Mouse (Mus musculus): ENCODE data around the gene Abhd17b. TPM values are rescaled to one million over a fixed set of nuclear protein-coding genes. Genes with fewer than 3 reads are reported as not detected.
"Not testable (repeated sequence)": the region's sequence is repeated elsewhere in the genome, so short reads cannot be mapped to it uniquely, and the experiment has no call there.

Gene Abhd17b
- polyA plus RNA-seq, 1 experiment from 2014 or later, result 55.3 TPM

- Histone ChIP-seq H3K4me3 (ENCODE audit: low read depth, low read length) (no peak overlapping the region), H3K4me2 (no peak overlapping the region), H3K9me3 (ENCODE audit: control insufficient read depth, low read length) (no peaks in the 10 kb centered on the region), H3K9ac (ENCODE audit: low read length) (no peak overlapping the region), H3K27me3 (ENCODE audit: control insufficient read depth, insufficient read depth, low read length) (no peaks in the 10 kb centered on the region), H3K4me1 (ENCODE audit: control insufficient read depth, insufficient read depth, low read length) (no peaks in the 10 kb centered on the region), H3K36me3 (ENCODE audit: control insufficient read depth, insufficient read depth, low read length) (no peaks in the 10 kb centered on the region), H3K27ac (ENCODE audit: low read depth, low read length) (no peak overlapping the region)
- no peak for ATAC-seq (ENCODE audit: low FRiP score)
- 94% methylated on average over 4 of the region's 4 CpGs for WGBS
- DNase-seq (ENCODE audit: low spot score, missing footprints), result no peak
Measured at GRCm38 (mm10) chr19:21624148-21624535, 28.8 kb upstream of the Abhd17b start.

GRCm38 (mm10) chr19:21626271-21626988 is 26.6 kb upstream of the Abhd17b start:
- Histone ChIP-seq H3K27me3 (ENCODE audit: control insufficient read depth, insufficient read depth, low read length) (no peaks in the 10 kb centered on the region), H3K4me3 (ENCODE audit: low read depth, low read length) (no peak overlapping the region), H3K27ac (ENCODE audit: low read depth, low read length) (no peak overlapping the region), H3K4me2 (no peak overlapping the region), H3K9ac (ENCODE audit: low read length) (no peak overlapping the region), H3K4me1 (ENCODE audit: control insufficient read depth, insufficient read depth, low read length) (no peaks in the 10 kb centered on the region), H3K36me3 (ENCODE audit: control insufficient read depth, insufficient read depth, low read length) (no peaks in the 10 kb centered on the region), H3K9me3 (ENCODE audit: control insufficient read depth, low read length) (no peaks in the 10 kb centered on the region)
- DNase-seq (ENCODE audit: low spot score, missing footprints) (no peak), ATAC-seq (ENCODE audit: low FRiP score) (no peak)
- 87% methylated on average over 6 of the region's 6 CpGs for WGBS

GRCm38 (mm10) chr19:21628440-21628839 is 24.5 kb upstream of the Abhd17b start:
- H3K27ac ChIP-seq (ENCODE audit: low read depth, low read length); DNase-seq (ENCODE audit: low spot score, missing footprints); H3K27me3 ChIP-seq (ENCODE audit: control insufficient read depth, insufficient read depth, low read length); H3K36me3 ChIP-seq (ENCODE audit: control insufficient read depth, insufficient read depth, low read length); H3K9me3 ChIP-seq (ENCODE audit: control insufficient read depth, low read length); ATAC-seq (ENCODE audit: low FRiP score); H3K9ac ChIP-seq (ENCODE audit: low read length); H3K4me1 ChIP-seq (ENCODE audit: control insufficient read depth, insufficient read depth, low read length); H3K4me3 ChIP-seq (ENCODE audit: low read depth, low read length); H3K4me2 ChIP-seq: not testable (repeated sequence)
- WGBS, result 74% methylated on average over 8 of the region's 11 CpGs

GRCm38 (mm10) chr19:21629030-21629429 is 24.0 kb upstream of the Abhd17b start:
- no peak for ATAC-seq (ENCODE audit: low FRiP score)
- 84% methylated on average over 1 of the region's 1 CpGs for WGBS
- Histone ChIP-seq H3K4me1 (ENCODE audit: control insufficient read depth, insufficient read depth, low read length) (no peaks in the 10 kb centered on the region), H3K9me3 (ENCODE audit: control insufficient read depth, low read length) (no peaks in the 10 kb centered on the region), H3K4me3 (ENCODE audit: low read depth, low read length) (no peak overlapping the region), H3K4me2 (no peak overlapping the region), H3K36me3 (ENCODE audit: control insufficient read depth, insufficient read depth, low read length) (no peaks in the 10 kb centered on the region), H3K27ac (ENCODE audit: low read depth, low read length) (no peak overlapping the region), H3K9ac (ENCODE audit: low read length) (no peak overlapping the region), H3K27me3 (ENCODE audit: control insufficient read depth, insufficient read depth, low read length) (no peaks in the 10 kb centered on the region)
- no peak for DNase-seq (ENCODE audit: low spot score, missing footprints)

- no peak overlapping the region for H3K4me2 ChIP-seq
- no peak overlapping the region for H3K9ac ChIP-seq (ENCODE audit: low read length)
- no peak overlapping the region for H3K4me3 ChIP-seq (ENCODE audit: low read depth, low read length)
- no peaks in the 10 kb centered on the region for H3K27me3 ChIP-seq (ENCODE audit: control insufficient read depth, insufficient read depth, low read length)
- no peaks in the 10 kb centered on the region for H3K36me3 ChIP-seq (ENCODE audit: control insufficient read depth, insufficient read depth, low read length)
- no peaks in the 10 kb centered on the region for H3K9me3 ChIP-seq (ENCODE audit: control insufficient read depth, low read length)
- DNase-seq (ENCODE audit: low spot score, missing footprints) (no peak), ATAC-seq (ENCODE audit: low FRiP score) (peak; percentile 35; the same call in 1 of the 2 replicates)
- WGBS, result 60% methylated on average over 1 of the region's 1 CpGs
- no peaks in the 10 kb centered on the region for H3K4me1 ChIP-seq (ENCODE audit: control insufficient read depth, insufficient read depth, low read length)
- no peak overlapping the region; the same call in 1 of the 2 replicates for H3K27ac ChIP-seq (ENCODE audit: low read depth, low read length)
Measured at GRCm38 (mm10) chr19:21629501-21629900, 23.5 kb upstream of the Abhd17b start.

GRCm38 (mm10) chr19:21630656-21631331 is 22.2 kb upstream of the Abhd17b start:
- Histone ChIP-seq H3K9ac (ENCODE audit: low read length) (no peak overlapping the region), H3K4me1 (ENCODE audit: control insufficient read depth, insufficient read depth, low read length) (no peaks in the 10 kb centered on the region), H3K27me3 (ENCODE audit: control insufficient read depth, insufficient read depth, low read length) (no peaks in the 10 kb centered on the region), H3K9me3 (ENCODE audit: control insufficient read depth, low read length) (no peaks in the 10 kb centered on the region), H3K4me2 (no peak overlapping the region), H3K27ac (ENCODE audit: low read depth, low read length) (no peak overlapping the region), H3K36me3 (ENCODE audit: control insufficient read depth, insufficient read depth, low read length) (no peaks in the 10 kb centered on the region), H3K4me3 (ENCODE audit: low read depth, low read length) (no peak overlapping the region)
- ATAC-seq (ENCODE audit: low FRiP score) (no peak), DNase-seq (ENCODE audit: low spot score, missing footprints) (no peak)
- WGBS, result 73% methylated on average over 14 of the region's 14 CpGs

- no peak overlapping the region for H3K27ac ChIP-seq (ENCODE audit: low read depth, low read length)
- no peaks in the 10 kb centered on the region for H3K4me1 ChIP-seq (ENCODE audit: control insufficient read depth, insufficient read depth, low read length)
- no peak overlapping the region for H3K4me3 ChIP-seq (ENCODE audit: low read depth, low read length)
- ATAC-seq (ENCODE audit: low FRiP score) (no peak), DNase-seq (ENCODE audit: low spot score, missing footprints) (no peak)
- H3K36me3 ChIP-seq (ENCODE audit: control insufficient read depth, insufficient read depth, low read length), result no peaks in the 10 kb centered on the region
- 90% methylated on average over 2 of the region's 2 CpGs for WGBS
- no peaks in the 10 kb centered on the region for H3K9me3 ChIP-seq (ENCODE audit: control insufficient read depth, low read length)
- H3K27me3 ChIP-seq (ENCODE audit: control insufficient read depth, insufficient read depth, low read length), result no peaks in the 10 kb centered on the region
- no peak overlapping the region for H3K9ac ChIP-seq (ENCODE audit: low read length)
- no peak overlapping the region for H3K4me2 ChIP-seq
Measured at GRCm38 (mm10) chr19:21635406-21635805, 17.6 kb upstream of the Abhd17b start.

- WGBS, result 88% methylated on average over 3 of the region's 3 CpGs
- H3K4me3 ChIP-seq (ENCODE audit: low read depth, low read length), result no peak overlapping the region
- H3K36me3 ChIP-seq (ENCODE audit: control insufficient read depth, insufficient read depth, low read length), result no peaks in the 10 kb centered on the region
- DNase-seq (ENCODE audit: low spot score, missing footprints), result no peak
- H3K9ac ChIP-seq (ENCODE audit: low read length), result no peak overlapping the region
- H3K4me1 ChIP-seq (ENCODE audit: control insufficient read depth, insufficient read depth, low read length), result no peaks in the 10 kb centered on the region
- no peaks in the 10 kb centered on the region for H3K9me3 ChIP-seq (ENCODE audit: control insufficient read depth, low read length)
- ATAC-seq (ENCODE audit: low FRiP score), result no peak
- H3K4me2 ChIP-seq, result no peak overlapping the region
- H3K27me3 ChIP-seq (ENCODE audit: control insufficient read depth, insufficient read depth, low read length), result no peaks in the 10 kb centered on the region
- H3K27ac ChIP-seq (ENCODE audit: low read depth, low read length), result no peak overlapping the region
Measured at GRCm38 (mm10) chr19:21636907-21637306, 16.1 kb upstream of the Abhd17b start.

GRCm38 (mm10) chr19:21637672-21638071 is 15.3 kb upstream of the Abhd17b start:
- no peak overlapping the region for H3K4me3 ChIP-seq (ENCODE audit: low read depth, low read length)
- no peaks in the 10 kb centered on the region for H3K4me1 ChIP-seq (ENCODE audit: control insufficient read depth, insufficient read depth, low read length)
- no peak overlapping the region for H3K4me2 ChIP-seq
- no peaks in the 10 kb centered on the region for H3K27me3 ChIP-seq (ENCODE audit: control insufficient read depth, insufficient read depth, low read length)
- ATAC-seq (ENCODE audit: low FRiP score), result no peak
- no peaks in the 10 kb centered on the region for H3K36me3 ChIP-seq (ENCODE audit: control insufficient read depth, insufficient read depth, low read length)
- no peak overlapping the region for H3K9ac ChIP-seq (ENCODE audit: low read length)
- DNase-seq (ENCODE audit: low spot score, missing footprints), result no peak
- WGBS, result 95% methylated on average over 7 of the region's 7 CpGs
- H3K9me3 ChIP-seq (ENCODE audit: control insufficient read depth, low read length), result no peaks in the 10 kb centered on the region
- no peak overlapping the region for H3K27ac ChIP-seq (ENCODE audit: low read depth, low read length)

Data from midbrain, embryonic 11.5 days (tissue).